Mouse (Mus musculus) embryo, embryonic 9.5 days (tissue): Measurements from ENCODE around the gene Plscr3.
"Not testable (repeated sequence)": the region's sequence is repeated elsewhere in the genome, so short reads cannot be mapped to it uniquely, and the experiment has no call there.

Experiments used
- DNase-seq: peaks from one replicate; pipeline ENCODE4 v3.0.0-alpha.2; 2017; ENCODE audit errors: extremely low spot score

Plscr3 gene

GRCm38 (mm10) chr11:69828832-69829231 is 17.3 kb upstream of the Plscr3 start:
- no peak for DNase-seq

- no peak for DNase-seq
Measured at GRCm38 (mm10) chr11:69833554-69833953, 12.6 kb upstream of the Plscr3 start.

GRCm38 (mm10) chr11:69834001-69834549 is 12.1 kb upstream of the Plscr3 start:
- peak; percentile 49 for DNase-seq

DNA sequence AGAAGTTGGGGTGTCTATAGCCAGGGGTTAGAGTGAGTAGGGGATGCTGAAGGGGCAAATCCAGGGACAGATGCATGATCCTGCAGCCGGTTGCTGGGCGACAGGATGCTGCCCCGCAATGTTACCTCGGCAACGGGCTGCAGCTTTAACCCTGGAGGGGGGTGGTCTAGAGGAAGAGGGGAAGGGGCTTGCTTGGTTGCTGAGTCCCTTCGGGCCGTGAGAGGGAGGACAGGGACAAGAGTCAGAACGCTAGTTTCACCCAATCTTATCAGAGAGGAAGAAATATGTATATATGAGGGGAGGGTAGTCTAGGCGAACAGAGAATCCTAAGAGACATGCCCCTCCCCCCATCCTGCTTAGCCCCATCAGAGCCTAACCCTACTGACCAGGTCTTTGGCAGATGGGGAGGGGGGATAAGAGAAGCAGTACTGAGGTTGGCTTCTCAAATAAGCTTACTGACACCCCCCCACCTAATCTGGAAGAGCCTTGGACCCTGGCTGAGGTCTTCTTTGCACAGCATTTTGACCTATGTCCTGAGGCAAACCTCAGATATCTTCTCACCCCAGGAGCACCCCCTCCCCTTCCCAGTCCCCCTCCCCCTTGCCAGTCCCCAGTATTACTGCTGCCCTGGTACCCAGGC is 10.7 kb upstream of the Plscr3 start:
- DNase-seq = peak; percentile 65

GRCm38 (mm10) chr11:69835966-69836335 is 10.2 kb upstream of the Plscr3 start:
- peak; percentile 40 for DNase-seq

- DNase-seq = peak; percentile 59
Measured at GRCm38 (mm10) chr11:69836703-69837576, 9.2 kb upstream of the Plscr3 start.

GRCm38 (mm10) chr11:69837604-69837951 is 8.6 kb upstream of the Plscr3 start, which contains the start of gene Nlgn2:
TSS of gene Nlgn2 (minus strand) at chr11:69837784.
- no peak for DNase-seq

GRCm38 (mm10) chr11:69837952-69838713 is 8.0 kb upstream of the Plscr3 start, which contains the start of gene Tmem256:
TSS of gene Tmem256 (plus strand) at chr11:69838514.
- DNase-seq = peak; percentile 99

DNA sequence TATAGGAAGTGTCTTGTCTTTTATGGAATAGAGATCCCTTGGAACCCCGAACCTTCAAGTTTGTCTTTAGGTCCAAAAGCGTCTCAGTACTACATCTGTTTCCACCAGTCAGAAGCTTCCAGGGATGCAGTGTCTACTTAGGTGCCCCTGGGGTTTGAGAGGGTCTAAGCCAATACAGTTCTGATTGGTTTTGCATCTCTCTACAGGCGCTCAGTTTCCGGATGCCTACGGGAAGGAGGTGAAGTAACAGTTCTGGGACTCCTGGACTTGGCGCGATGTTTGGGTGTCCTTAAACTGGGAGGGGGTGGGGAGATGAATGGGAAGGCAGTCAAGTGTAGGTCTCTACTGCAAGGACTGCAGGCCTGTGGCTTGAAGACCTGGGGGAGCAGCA is 7.5 kb upstream of the Plscr3 start:
- no peak for DNase-seq

GRCm38 (mm10) chr11:69846738-69847688 is 837 bp downstream of the Plscr3 start:
- DNase-seq = peak; percentile 35

DNA sequence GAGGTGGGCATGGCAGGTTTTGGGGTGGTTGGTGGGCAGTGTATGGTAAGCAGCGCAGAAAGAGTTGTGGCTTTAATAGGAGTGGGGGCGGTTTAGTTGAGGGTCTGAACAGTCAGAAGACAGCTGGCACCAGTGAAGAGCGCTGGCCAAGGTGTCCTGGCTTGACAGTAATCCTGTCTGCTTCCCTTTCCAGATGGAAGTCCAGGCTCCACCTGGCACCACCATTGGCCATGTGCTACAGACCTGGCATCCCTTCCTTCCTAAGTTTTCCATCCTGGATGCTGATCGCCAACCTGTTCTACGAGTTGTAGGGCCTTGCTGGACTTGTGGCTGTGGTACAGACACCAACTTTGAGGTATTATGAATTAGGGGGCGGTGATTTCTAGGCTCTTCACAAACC is 1.8 kb downstream of the Plscr3 start:
- DNase-seq = no peak

- DNase-seq = no peak
Measured at GRCm38 (mm10) chr11:69849128-69849527, 3.0 kb downstream of the Plscr3 start.

GRCm38 (mm10) chr11:69849884-69850283 is 3.7 kb downstream of the Plscr3 start:
- no peak for DNase-seq

DNA sequence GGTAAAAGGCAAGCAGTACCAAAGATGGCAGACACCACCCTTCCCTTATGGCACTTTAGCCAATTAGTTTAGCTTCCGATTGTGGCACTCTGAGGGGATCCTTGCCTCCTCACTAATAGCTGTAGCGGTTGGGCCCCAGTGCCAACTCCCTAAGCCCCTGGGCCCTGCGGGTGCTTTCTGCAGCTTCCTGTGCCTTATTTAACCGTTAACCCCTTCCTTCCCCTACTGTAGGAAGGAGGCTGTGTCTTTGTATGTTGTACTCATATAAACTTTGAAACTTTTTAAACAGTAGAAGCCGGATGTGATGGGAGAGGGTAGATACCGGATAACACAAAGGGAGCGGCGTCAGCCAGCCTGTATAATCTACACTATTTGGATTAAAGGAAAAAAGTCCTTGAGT is 4.6 kb downstream of the Plscr3 start:
- no peak for DNase-seq

GRCm38 (mm10) chr11:69853994-69854393 is 7.8 kb downstream of the Plscr3 start:
- no peak for DNase-seq

DNA sequence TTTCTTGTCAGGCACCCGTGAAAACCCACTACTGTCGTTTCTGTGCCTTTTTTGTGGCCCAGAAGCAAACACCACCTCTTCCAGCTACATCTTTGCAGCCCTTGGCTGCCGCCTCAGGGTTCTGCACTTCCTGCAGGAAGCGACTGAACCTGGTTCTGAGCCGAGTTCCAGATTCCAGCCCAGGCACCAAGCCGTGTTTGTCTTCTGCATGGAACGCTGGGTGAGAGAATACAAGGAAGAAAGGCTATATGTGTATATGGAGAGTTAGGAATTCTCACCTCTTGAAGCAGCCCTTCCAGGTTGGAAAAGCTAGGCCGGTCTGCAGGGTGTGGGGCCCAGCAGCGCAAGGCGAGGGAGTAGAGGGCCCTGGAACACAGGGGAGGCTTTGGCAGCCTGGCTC is 8.5 kb downstream of the Plscr3 start:
- no peak for DNase-seq

DNA sequence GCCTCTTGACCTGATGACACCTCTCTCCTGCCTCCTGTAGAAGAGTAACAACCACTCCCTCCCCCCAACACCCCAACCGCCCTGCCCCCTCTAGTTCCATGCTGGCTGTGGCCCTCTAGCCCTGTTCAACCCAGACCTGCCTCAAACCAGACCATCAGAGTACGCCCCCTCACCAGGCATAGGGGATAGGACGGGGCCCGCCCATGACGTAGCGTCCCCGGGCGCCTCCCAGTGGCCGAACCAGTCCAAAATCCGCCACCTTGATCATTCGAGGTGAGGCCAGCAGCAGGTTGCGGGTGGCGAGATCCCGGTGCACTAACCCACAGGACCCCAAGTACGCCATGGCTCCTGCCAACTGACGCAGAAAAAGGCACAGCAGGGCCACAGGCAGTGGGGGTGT is 9.2 kb downstream of the Plscr3 start:
- peak; percentile 53 for DNase-seq

DNA sequence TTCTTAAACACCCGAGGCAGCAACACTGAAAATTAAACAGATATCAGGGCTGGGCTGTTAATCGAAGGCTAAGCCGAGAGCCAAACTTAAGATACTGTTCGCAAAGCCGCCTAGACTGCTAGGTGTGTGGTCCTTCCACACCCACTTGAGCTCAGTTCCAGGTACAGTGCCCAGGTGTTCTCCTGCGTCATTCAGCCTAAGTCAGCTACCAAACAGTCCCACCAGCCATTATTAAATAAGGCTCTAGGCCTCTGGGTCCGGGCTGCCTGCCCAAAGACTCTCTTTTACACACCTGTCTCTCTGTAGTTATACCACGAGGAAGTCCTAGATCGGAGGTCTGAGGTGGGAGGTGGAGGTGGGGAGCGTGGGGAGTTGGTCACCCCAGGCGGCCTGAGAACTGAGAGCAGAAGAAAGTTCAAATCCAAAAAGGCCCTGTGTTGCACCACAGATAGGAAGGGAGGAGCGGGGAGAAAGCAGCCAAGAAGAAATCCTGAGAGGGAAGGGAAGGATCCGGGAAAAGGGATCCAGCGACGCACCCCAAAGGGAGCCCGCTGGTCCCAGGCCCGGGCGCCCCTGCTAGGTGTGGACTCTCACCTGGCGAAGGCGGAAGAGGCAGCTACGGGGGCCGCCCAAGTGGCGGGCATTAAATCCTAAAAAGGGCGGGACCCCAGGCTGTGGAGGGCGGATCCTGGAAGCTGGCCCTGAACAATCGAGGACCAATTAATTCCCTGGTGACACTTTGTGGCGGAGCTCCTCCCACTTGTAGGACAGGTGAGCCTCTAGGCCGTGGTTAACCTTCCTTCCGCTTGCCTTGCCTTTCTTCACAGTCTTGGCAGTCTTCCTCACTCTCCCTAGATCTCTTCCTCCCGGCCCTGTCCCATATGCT is 12.2 kb downstream of the Plscr3 start, which contains the start of gene Tnk1:
Gene Tnk1, minus strand, starts transcription at position 618 of the 886 bp plus-strand sequence.
- no peak for DNase-seq

DNA sequence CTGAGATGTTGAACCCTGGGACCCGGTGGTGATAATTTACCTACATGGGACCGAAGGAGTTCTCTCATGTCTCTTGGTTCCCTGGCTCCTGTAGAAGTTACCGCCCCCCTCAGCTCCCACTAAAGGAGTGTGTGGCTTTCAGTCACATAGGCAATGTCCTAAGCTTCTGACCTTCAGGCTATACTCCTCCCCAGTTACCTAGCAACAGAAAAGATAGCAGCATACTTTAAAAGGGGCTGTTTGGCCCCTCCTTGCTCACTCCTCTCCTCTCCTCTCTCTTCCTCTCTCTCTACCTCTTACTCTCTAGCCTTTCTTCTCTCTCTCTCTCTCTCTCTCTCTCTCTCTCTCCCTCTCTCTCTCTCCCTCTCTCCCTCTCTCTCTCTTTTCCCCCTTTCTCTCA is 17.6 kb downstream of the Plscr3 start:
- not testable (repeated sequence) for DNase-seq
